Mouse (Mus musculus) liver, embryonic 13.5 days (tissue): Measurements from ENCODE around the gene 2010300C02Rik. TPM values are rescaled to one million over a fixed set of nuclear protein-coding genes. Genes with fewer than 3 reads are reported as not detected.
"Not testable (repeated sequence)": the region's sequence is repeated elsewhere in the genome, so short reads cannot be mapped to it uniquely, and the experiment has no call there.

ENCODE experiments used
- ATAC-seq: fragments of 200-750 bp; cut with Nextera tagmentation; 2 replicates; pipeline ENCODE4 v1.8.0; 2017; ENCODE audit warnings: low read depth, mild to moderate bottlenecking, moderate number of reproducible peaks, moderate library complexity
- DNase-seq: peaks from one replicate; pipeline ENCODE4 v3.0.0; 2022
- H3K27ac ChIP-seq: fragments of 300-500 bp; sonication (generic); 2 replicates; pipeline ENCODE4 v1.5.1; 2015; ENCODE audit warnings: moderate library complexity, mild to moderate bottlenecking, inconsistent platforms
- H3K27me3 ChIP-seq: fragments of 300-500 bp; sonication (generic); 2 replicates; pipeline ENCODE4 v1.6.1; 2015; ENCODE audit warnings: mild to moderate bottlenecking, inconsistent platforms
- H3K36me3 ChIP-seq: fragments of 300-500 bp; sonication (generic); 2 replicates; pipeline ENCODE4 v1.6.1; 2015; ENCODE audit warnings: mild to moderate bottlenecking, inconsistent platforms
- H3K4me1 ChIP-seq: fragments of 300-500 bp; sonication (generic); replicated peaks from 2 replicates; pipeline ENCODE4 v1.6.1; 2015; ENCODE audit warnings: inconsistent platforms
- H3K4me2 ChIP-seq: fragments of 300-500 bp; sonication (generic); 2 replicates; pipeline ENCODE4 v1.6.1; 2015; ENCODE audit warnings: inconsistent platforms, mild to moderate bottlenecking, moderate library complexity
- H3K4me3 ChIP-seq: fragments of 300-500 bp; sonication (generic); replicated peaks from 2 replicates; pipeline ENCODE4 v1.5.1; 2015; ENCODE audit warnings: mild to moderate bottlenecking, inconsistent platforms
- H3K9ac ChIP-seq: fragments of 300-500 bp; sonication (generic); 2 replicates; pipeline ENCODE4 v1.6.1; 2015; ENCODE audit warnings: mild to moderate bottlenecking, inconsistent platforms
- H3K9me3 ChIP-seq: fragments of 300-500 bp; sonication (generic); replicated peaks from 2 replicates; pipeline ENCODE4 v1.6.1; 2016; ENCODE audit warnings: inconsistent platforms
- WGBS: fragments of 180-500 bp; shearing (Covaris S2); methylation state at CpG from one replicate; pipeline ENCODE4 v1.1.7; 2015; ENCODE audit not compliant: insufficient replicate concordance; 5-methylcytosine and 5-hydroxymethylcytosine counted together
- polyA plus RNA-seq: library from polyadenylated mRNA; unstranded; fragments of >200 nt; fragmentation: Nextera tagmentation; extraction: Ambion mirVana; gene quantifications from 2 replicates; pipeline ENCODE4 v1.2.1, GENCODE M21; 2015

Gene 2010300C02Rik
- polyA plus RNA-seq, 1 experiment from 2014 or later, result 0.09 TPM

GRCm38 (mm10) chr1:37728053-37728452 lies 8.2 kb upstream of the 2010300C02Rik start:
- 48% methylated on average over 10 of the region's 10 CpGs for WGBS
- DNase-seq, result no peak

GRCm38 (mm10) chr1:37727186-37727585 lies 7.3 kb upstream of the 2010300C02Rik start:
- Histone ChIP-seq H3K4me3 (no peak overlapping the region), H3K4me2 (no peak overlapping the region), H3K27me3 (0 out of 2 replicates have a peak, but pooled peaks cover 3% of the 10 kb centered on the region), H3K36me3 (no peaks in the 10 kb centered on the region), H3K9ac (no peak overlapping the region), H3K27ac (no peak overlapping the region), H3K9me3 (no peaks in the 10 kb centered on the region), H3K4me1 (no peaks in the 10 kb centered on the region)
- ATAC-seq (no peak), DNase-seq (no peak)
- WGBS, result 71% methylated on average over 8 of the region's 8 CpGs

More at GRCm38 (mm10) chr1:37728053-37728452, 8.2 kb upstream of the 2010300C02Rik start:
- Histone ChIP-seq H3K36me3 (no peaks in the 10 kb centered on the region), H3K27ac (no peak overlapping the region), H3K4me1 (no peaks in the 10 kb centered on the region), H3K9me3 (no peaks in the 10 kb centered on the region), H3K4me2 (no peak overlapping the region), H3K4me3 (no peak overlapping the region), H3K27me3 (0 out of 2 replicates have a peak, but pooled peaks cover 3% of the 10 kb centered on the region), H3K9ac (no peak overlapping the region)
- ATAC-seq, result no peak

- DNase-seq, result no peak
- no peak overlapping the region for H3K4me2 ChIP-seq
- no peak for ATAC-seq
- WGBS, result 45% methylated on average over 8 of the region's 8 CpGs
- H3K9ac ChIP-seq, result no peak overlapping the region
- no peak overlapping the region for H3K4me3 ChIP-seq
- H3K27ac ChIP-seq, result no peak overlapping the region
- H3K27me3 ChIP-seq, result peaks cover 6% of the 10 kb centered on the region; the same call in 1 of the 2 replicates
- no peaks in the 10 kb centered on the region for H3K9me3 ChIP-seq
- H3K4me1 ChIP-seq, result no peaks in the 10 kb centered on the region
- H3K36me3 ChIP-seq, result no peaks in the 10 kb centered on the region
Measured at GRCm38 (mm10) chr1:37726426-37726825, 6.5 kb upstream of the 2010300C02Rik start.

GRCm38 (mm10) chr1:37725880-37726279 lies 6.0 kb upstream of the 2010300C02Rik start:
- H3K9ac ChIP-seq, result no peak overlapping the region
- WGBS, result 37% methylated on average over 12 of the region's 12 CpGs
- H3K4me1 ChIP-seq, result no peaks in the 10 kb centered on the region
- H3K4me3 ChIP-seq, result no peak overlapping the region
- H3K36me3 ChIP-seq, result no peaks in the 10 kb centered on the region
- H3K27me3 ChIP-seq, result peaks cover 11% of the 10 kb centered on the region
- DNase-seq (no peak), ATAC-seq (no peak)
- no peaks in the 10 kb centered on the region for H3K9me3 ChIP-seq
- H3K4me2 ChIP-seq, result no peak overlapping the region
- no peak overlapping the region for H3K27ac ChIP-seq

GRCm38 (mm10) chr1:37721092-37721491 lies 1.2 kb upstream of the 2010300C02Rik start:
- Histone ChIP-seq H3K9ac (no peak overlapping the region), H3K27me3 (peaks cover 50% of the 10 kb centered on the region)
- 56% methylated on average over 5 of the region's 5 CpGs for WGBS

GRCm38 (mm10) chr1:37719030-37719723 lies 708 bp downstream of the 2010300C02Rik start:
- Histone ChIP-seq H3K4me1 (0 out of 2 replicates have a peak, but pooled peaks cover 2% of the 10 kb centered on the region), H3K36me3 (no peaks in the 10 kb centered on the region), H3K4me2 (peak overlapping the region; percentile 72), H3K4me3 (peak overlapping the region; percentile 57), H3K27me3 (peaks cover 46% of the 10 kb centered on the region), H3K27ac (no peak overlapping the region), H3K9me3 (no peaks in the 10 kb centered on the region), H3K9ac (no peak overlapping the region)
- no peak for ATAC-seq
- no peak for DNase-seq
- WGBS, result 9% methylated on average over 47 of the region's 49 CpGs

More at GRCm38 (mm10) chr1:37721092-37721491, 1.2 kb upstream of the 2010300C02Rik start:
- DNase-seq, result no peak
- H3K4me2 ChIP-seq, result no peak overlapping the region
- H3K4me1 ChIP-seq, result 0 out of 2 replicates have a peak, but pooled peaks cover 2% of the 10 kb centered on the region
- H3K9me3 ChIP-seq, result no peaks in the 10 kb centered on the region
- no peaks in the 10 kb centered on the region for H3K36me3 ChIP-seq
- no peak overlapping the region for H3K4me3 ChIP-seq
- no peak overlapping the region for H3K27ac ChIP-seq
- no peak for ATAC-seq

- Histone ChIP-seq H3K4me2 (no peak overlapping the region), H3K9me3 (no peaks in the 10 kb centered on the region), H3K27me3 (peaks cover 46% of the 10 kb centered on the region), H3K9ac (no peak overlapping the region), H3K36me3 (no peaks in the 10 kb centered on the region), H3K4me1 (0 out of 2 replicates have a peak, but pooled peaks cover 2% of the 10 kb centered on the region), H3K4me3 (no peak overlapping the region), H3K27ac (no peak overlapping the region)
- no peak for ATAC-seq
- 49% methylated on average over 7 of the region's 7 CpGs for WGBS
- DNase-seq, result no peak
Measured at GRCm38 (mm10) chr1:37718516-37718915, 1.4 kb downstream of the 2010300C02Rik start.

GRCm38 (mm10) chr1:37717415-37718195 lies 2.3 kb downstream of the 2010300C02Rik start:
- ATAC-seq (no peak), DNase-seq (no peak)
- Histone ChIP-seq H3K4me1 (0 out of 2 replicates have a peak, but pooled peaks cover 2% of the 10 kb centered on the region), H3K4me2 (no peak overlapping the region), H3K4me3 (no peak overlapping the region), H3K27ac (no peak overlapping the region), H3K9ac (no peak overlapping the region), H3K36me3 (no peaks in the 10 kb centered on the region), H3K9me3 (no peaks in the 10 kb centered on the region), H3K27me3 (peaks cover 46% of the 10 kb centered on the region)
- 53% methylated on average over 14 of the region's 14 CpGs for WGBS

GRCm38 (mm10) chr1:37712357-37712737 lies 7.5 kb downstream of the 2010300C02Rik start:
- not testable (repeated sequence) for DNase-seq, H3K9me3 ChIP-seq, H3K27me3 ChIP-seq, ATAC-seq, H3K4me3 ChIP-seq, H3K9ac ChIP-seq, H3K4me2 ChIP-seq, H3K27ac ChIP-seq, H3K4me1 ChIP-seq, H3K36me3 ChIP-seq
- 27% methylated on average over 4 of the region's 4 CpGs for WGBS

- H3K27me3 ChIP-seq, result no peaks in the 10 kb centered on the region; the same call in 1 of the 2 replicates
- H3K36me3 ChIP-seq, result no peaks in the 10 kb centered on the region
- no peaks in the 10 kb centered on the region for H3K4me1 ChIP-seq
- ATAC-seq (no peak), DNase-seq (no peak)
- no peak overlapping the region for H3K4me2 ChIP-seq
- H3K4me3 ChIP-seq, result no peak overlapping the region
- no peak overlapping the region for H3K27ac ChIP-seq
- no peaks in the 10 kb centered on the region for H3K9me3 ChIP-seq
- 64% methylated on average over 10 of the region's 10 CpGs for WGBS
- H3K9ac ChIP-seq, result no peak overlapping the region
Measured at GRCm38 (mm10) chr1:37711596-37712356, 8.1 kb downstream of the 2010300C02Rik start.

GRCm38 (mm10) chr1:37711082-37711481 lies 8.8 kb downstream of the 2010300C02Rik start:
- no peaks in the 10 kb centered on the region for H3K4me1 ChIP-seq
- no peak overlapping the region for H3K4me3 ChIP-seq
- no peaks in the 10 kb centered on the region for H3K27me3 ChIP-seq
- ATAC-seq, result no peak
- no peak for DNase-seq
- H3K27ac ChIP-seq, result no peak overlapping the region
- H3K9ac ChIP-seq, result no peak overlapping the region
- no peak overlapping the region for H3K4me2 ChIP-seq
- WGBS, result 67% methylated on average over 5 of the region's 5 CpGs
- H3K9me3 ChIP-seq, result no peaks in the 10 kb centered on the region
- no peaks in the 10 kb centered on the region for H3K36me3 ChIP-seq
